Mouse (Mus musculus) right cerebral cortex, postnatal 4 days (tissue): ENCODE results near the gene Itfg1.

Source experiments
- DNase-seq: peaks from one replicate; pipeline ENCODE4 v3.0.0-alpha.2; 2022

Gene Itfg1

GRCm38 (mm10) chr8:85717271-85717670, 123.5 kb downstream of the Itfg1 start:
- no peak for DNase-seq

GRCm38 (mm10) chr8:85716696-85717095, 124.0 kb downstream of the Itfg1 start:
- no peak for DNase-seq

GRCm38 (mm10) chr8:85706988-85707387, 133.7 kb downstream of the Itfg1 start:
- no peak for DNase-seq

- DNase-seq = peak; percentile 87
Measured at GRCm38 (mm10) chr8:85700751-85701351, 139.9 kb downstream of the Itfg1 start, which contains the start of gene Neto2. Gene Neto2, minus strand, starts transcription at chr8:85700924.

GRCm38 (mm10) chr8:85700101-85700750, 140.5 kb downstream of the Itfg1 start:
- peak; percentile 83 for DNase-seq

- DNase-seq = peak; percentile 65
Measured at GRCm38 (mm10) chr8:85699051-85699450, 141.7 kb downstream of the Itfg1 start.
